Mouse (Mus musculus) neural tube, embryonic 10.5 days (tissue): Measurements from ENCODE around the gene Utrn.

Experiments used
- DNase-seq: peaks from one replicate; pipeline ENCODE4 v3.0.0-alpha.2; 2017; ENCODE audit warnings: low spot score; ENCODE audit errors: extremely low spot score

Utrn gene

GRCm38 (mm10) chr10:12735695-12736094 is 133.5 kb downstream of the Utrn start:
- DNase-seq, result no peak

- DNase-seq, result no peak
These were observed 137.7 kb downstream of the Utrn start for GRCm38 (mm10) chr10:12731459-12731858.

- no peak for DNase-seq
These were observed 139.5 kb downstream of the Utrn start for GRCm38 (mm10) chr10:12729635-12730034.

GRCm38 (mm10) chr10:12729033-12729432 is 140.1 kb downstream of the Utrn start:
- DNase-seq, result no peak

GRCm38 (mm10) chr10:12727881-12728280 is 141.3 kb downstream of the Utrn start:
- DNase-seq, result no peak

- DNase-seq, result no peak
These were observed 143.0 kb downstream of the Utrn start for GRCm38 (mm10) chr10:12726041-12726608.

GRCm38 (mm10) chr10:12724247-12725001 is 144.7 kb downstream of the Utrn start:
- DNase-seq, result no peak

GRCm38 (mm10) chr10:12723269-12723668 is 145.9 kb downstream of the Utrn start:
- DNase-seq, result no peak

- no peak for DNase-seq
These were observed 147.1 kb downstream of the Utrn start for GRCm38 (mm10) chr10:12722111-12722510.

GRCm38 (mm10) chr10:12718386-12718785 is 150.8 kb downstream of the Utrn start:
- no peak for DNase-seq

GRCm38 (mm10) chr10:12717381-12717780 is 151.8 kb downstream of the Utrn start:
- no peak for DNase-seq

- DNase-seq, result no peak
These were observed 152.4 kb downstream of the Utrn start for GRCm38 (mm10) chr10:12716657-12717327.

- DNase-seq, result no peak
These were observed 155.8 kb downstream of the Utrn start for GRCm38 (mm10) chr10:12713236-12713855.

- no peak for DNase-seq
These were observed 157.8 kb downstream of the Utrn start for GRCm38 (mm10) chr10:12711332-12711831.

GRCm38 (mm10) chr10:12706516-12706915 is 162.6 kb downstream of the Utrn start:
- DNase-seq, result no peak

GRCm38 (mm10) chr10:12705990-12706389 is 163.2 kb downstream of the Utrn start:
- no peak for DNase-seq

- no peak for DNase-seq
These were observed 164.9 kb downstream of the Utrn start for GRCm38 (mm10) chr10:12704290-12704689.

GRCm38 (mm10) chr10:12703526-12703925 is 165.6 kb downstream of the Utrn start:
- no peak for DNase-seq

- no peak for DNase-seq
These were observed 167.0 kb downstream of the Utrn start for GRCm38 (mm10) chr10:12702140-12702539.

GRCm38 (mm10) chr10:12701694-12702093 is 167.5 kb downstream of the Utrn start:
- DNase-seq, result no peak

- no peak for DNase-seq
These were observed 168.6 kb downstream of the Utrn start for GRCm38 (mm10) chr10:12700576-12700975.

- no peak for DNase-seq
These were observed 171.3 kb downstream of the Utrn start for GRCm38 (mm10) chr10:12697902-12698301.
